Mouse (Mus musculus) cerebellum, adult 2 months (tissue): ENCODE measurements around the gene Bola1.

Source experiments
- CTCF ChIP-seq: fragments of 200-500 bp; IDR thresholded peaks from 2 replicates; pipeline ENCODE4 v1.5.1; 2011; ENCODE audit warnings: low read depth, mild to moderate bottlenecking, control low read depth, low read length, moderate library complexity, borderline replicate concordance; ENCODE audit not compliant: insufficient read depth
- POLR2A ChIP-seq: fragments of 200-500 bp; IDR thresholded peaks from 2 replicates; pipeline ENCODE4 v1.6.1; 2011; ENCODE audit warnings: low read length, control low read depth, borderline replicate concordance; ENCODE audit not compliant: insufficient read depth

GRCm38 (mm10) chr3:96240799-96241197 is 21.3 kb upstream of the Bola1 start:
- TF ChIP-seq CTCF (no peak), POLR2A (no peak)
